Mouse (Mus musculus): ENCODE data around the gene Gm11011.

The Gm11011 gene

GRCm38 (mm10) chr2:169589697-169590096, 2.2 kb upstream of the Gm11011 start:
- in situ Hi-C loops (cut with MboI), result no loop called here

GRCm38 (mm10) chr2:169586688-169587087, 857 bp downstream of the Gm11011 start:
- in situ Hi-C loops (cut with MboI), result no loop called here

DNA sequence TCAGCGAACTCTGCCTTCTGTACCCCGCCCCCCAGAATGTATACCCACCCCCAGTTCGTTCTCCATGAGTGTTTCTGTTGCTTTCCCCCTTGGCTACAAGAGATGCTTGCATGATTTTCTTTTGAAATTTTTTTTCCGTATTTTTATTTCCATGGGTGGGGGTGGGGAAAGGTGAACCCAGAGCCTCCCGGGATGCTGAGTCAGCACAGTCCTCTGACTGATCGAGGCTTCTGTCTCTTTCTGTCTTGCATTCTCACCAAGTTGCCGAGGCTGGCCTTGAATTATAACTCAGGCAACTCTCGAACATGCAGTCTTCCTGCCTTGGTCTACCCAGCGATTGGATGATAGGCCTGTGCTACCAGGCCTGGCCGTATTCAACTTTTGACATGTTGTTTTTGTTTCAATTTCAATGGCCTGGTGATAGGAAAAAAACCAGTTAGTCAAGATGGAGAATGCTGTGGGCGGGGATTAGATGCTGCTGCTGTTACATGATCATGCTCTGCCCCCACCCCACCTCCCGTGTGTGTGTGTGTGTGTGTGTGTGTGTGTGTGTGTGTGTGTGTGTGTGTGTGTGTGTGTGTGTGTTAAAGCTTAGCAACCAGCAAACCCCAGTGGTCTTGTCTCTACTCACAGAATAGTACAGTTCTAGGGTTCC, 1.8 kb downstream of the Gm11011 start:
- in situ Hi-C loops (cut with MboI), result no loop called here

DNA sequence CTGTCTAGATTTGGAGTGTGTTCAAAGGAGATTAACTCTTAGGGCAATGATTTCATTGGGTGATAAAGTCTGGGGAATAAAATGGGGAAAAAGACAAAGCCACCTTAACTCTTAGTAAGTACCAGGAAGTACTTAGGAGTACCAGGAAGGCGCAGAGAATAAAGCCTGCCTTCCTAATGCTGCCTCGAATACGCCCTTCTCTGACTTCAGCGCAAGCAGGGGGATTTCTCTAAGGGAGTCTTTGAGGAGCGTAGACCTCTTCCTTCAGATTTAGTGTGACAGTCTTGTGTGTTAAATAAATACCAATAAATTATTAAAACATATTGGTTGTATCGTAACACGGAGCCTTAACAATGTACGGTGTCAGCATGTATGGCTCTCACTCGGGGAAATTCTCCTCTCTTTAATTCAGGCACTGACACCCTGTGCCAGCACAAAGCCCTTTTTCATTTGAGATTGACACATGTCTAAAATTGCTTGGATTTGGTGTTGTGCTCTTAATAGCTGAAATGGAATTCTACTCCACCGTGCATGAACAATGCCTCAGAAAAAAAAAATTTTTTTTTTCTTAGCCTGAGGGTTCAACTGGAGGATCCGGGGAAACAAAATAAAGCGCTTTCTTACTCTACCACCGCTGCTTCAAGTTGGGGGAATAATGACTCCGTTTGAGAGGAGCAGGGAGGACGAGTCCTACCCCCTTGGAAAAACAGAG, 2.6 kb downstream of the Gm11011 start:
- in situ Hi-C loops (cut with MboI), result no loop called here

DNA sequence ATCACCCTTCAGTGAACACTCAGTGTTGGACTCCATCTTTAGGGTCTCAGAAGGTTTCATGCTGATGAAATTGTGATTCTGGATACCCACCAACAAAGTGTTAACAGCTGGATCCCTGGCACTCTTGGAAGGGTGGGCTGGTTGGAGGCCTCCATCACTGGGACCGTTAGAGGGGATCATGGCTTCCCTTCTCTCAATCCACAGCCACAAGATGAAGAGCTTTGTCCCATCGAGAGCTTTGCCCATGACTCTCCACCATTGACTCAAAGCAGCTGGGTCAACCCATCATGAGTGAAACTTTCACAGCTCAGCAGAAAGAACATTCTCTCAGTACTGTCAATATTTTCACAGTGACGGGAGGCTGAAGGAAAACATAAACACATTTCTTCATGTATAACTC, 4.1 kb downstream of the Gm11011 start:
- in situ Hi-C loops (cut with MboI), result no loop called here

GRCm38 (mm10) chr2:169577508-169578196, 9.9 kb downstream of the Gm11011 start:
- in situ Hi-C loops (cut with MboI), result no loop called here

DNA sequence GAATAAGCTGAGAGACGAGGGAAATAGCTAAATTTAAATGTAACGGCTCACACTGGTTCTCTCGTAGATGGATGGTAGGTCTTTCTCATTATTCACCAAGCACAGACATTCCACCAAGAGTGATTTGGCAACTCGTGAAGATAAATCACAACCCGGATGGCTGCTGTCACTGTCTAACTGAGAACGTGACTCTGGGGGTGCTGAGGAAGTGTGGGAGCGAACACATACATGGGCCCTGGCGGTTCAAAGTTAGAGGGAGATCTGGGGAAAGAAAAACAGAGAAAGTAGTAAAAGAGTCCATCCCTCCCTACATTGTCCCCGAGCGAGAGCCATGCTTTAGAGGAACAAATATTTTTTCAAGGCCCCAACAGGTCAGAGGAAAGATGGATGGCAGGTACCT, 17.5 kb downstream of the Gm11011 start:
- in situ Hi-C loops (cut with MboI), result no loop called here

- in situ Hi-C loops (cut with MboI), result no loop called here
Measured at GRCm38 (mm10) chr2:169566159-169566558, 21.4 kb downstream of the Gm11011 start.

DNA sequence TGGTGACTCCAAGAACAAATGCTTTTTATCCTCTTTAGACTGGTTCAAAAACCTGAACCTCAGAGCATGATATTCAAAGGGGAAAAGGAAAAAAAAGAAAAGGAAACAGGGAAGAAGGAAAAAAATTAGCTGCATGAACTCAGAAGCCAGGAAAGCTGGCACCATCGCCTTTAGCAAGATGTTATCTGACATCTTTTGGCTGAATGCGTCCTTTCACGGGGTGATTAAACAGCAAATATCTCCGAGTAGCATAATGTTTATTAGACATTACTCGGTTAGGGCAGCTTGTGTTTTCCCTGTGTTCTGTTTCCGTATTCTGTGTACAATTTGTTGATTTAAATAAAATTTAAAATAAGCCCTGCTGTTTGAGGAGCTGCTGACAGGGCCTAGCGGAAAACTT, 21.8 kb downstream of the Gm11011 start:
- in situ Hi-C loops (cut with MboI), result no loop called here

GRCm38 (mm10) chr2:169545674-169546073, 41.9 kb downstream of the Gm11011 start:
- in situ Hi-C loops (cut with MboI), result no loop called here

- in situ Hi-C loops (cut with MboI), result no loop called here
Measured at GRCm38 (mm10) chr2:169538906-169539305, 48.6 kb downstream of the Gm11011 start.
